Mouse (Mus musculus): ENCODE measurements around the gene Mdga2.

The Mdga2 gene

GRCm38 (mm10) chr12:67222221-67223025 is at the start of gene Mdga2:
Gene Mdga2 (minus strand): TSS chr12:67222549.
- ATAC-seq (ENCODE audit: low TSS enrichment), result peak; percentile 77

DNA sequence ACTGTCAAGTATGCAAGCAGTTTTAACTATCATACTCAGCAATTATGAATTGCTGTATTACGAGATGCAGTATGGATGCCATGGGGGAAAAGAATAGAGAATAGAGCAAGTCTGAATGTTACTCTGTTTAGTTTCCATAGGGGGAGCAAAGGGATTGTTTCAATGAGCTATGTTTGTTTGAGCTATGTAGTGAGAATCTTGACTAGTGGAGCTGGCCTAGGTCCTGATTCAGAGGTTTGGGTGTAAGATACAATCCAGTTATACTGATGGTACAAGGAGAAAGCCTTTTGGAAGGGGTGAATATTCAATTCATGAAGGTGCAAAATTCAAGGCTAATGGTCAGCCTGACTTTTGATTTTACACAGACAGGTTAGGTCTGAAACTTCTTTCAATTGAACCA is 45.1 kb upstream of the Mdga2 start:
- ATAC-seq (ENCODE audit: low TSS enrichment), result no peak

- ATAC-seq (ENCODE audit: low TSS enrichment), result no peak
Measured at GRCm38 (mm10) chr12:67223530-67223929, 1.2 kb upstream of the Mdga2 start.

DNA sequence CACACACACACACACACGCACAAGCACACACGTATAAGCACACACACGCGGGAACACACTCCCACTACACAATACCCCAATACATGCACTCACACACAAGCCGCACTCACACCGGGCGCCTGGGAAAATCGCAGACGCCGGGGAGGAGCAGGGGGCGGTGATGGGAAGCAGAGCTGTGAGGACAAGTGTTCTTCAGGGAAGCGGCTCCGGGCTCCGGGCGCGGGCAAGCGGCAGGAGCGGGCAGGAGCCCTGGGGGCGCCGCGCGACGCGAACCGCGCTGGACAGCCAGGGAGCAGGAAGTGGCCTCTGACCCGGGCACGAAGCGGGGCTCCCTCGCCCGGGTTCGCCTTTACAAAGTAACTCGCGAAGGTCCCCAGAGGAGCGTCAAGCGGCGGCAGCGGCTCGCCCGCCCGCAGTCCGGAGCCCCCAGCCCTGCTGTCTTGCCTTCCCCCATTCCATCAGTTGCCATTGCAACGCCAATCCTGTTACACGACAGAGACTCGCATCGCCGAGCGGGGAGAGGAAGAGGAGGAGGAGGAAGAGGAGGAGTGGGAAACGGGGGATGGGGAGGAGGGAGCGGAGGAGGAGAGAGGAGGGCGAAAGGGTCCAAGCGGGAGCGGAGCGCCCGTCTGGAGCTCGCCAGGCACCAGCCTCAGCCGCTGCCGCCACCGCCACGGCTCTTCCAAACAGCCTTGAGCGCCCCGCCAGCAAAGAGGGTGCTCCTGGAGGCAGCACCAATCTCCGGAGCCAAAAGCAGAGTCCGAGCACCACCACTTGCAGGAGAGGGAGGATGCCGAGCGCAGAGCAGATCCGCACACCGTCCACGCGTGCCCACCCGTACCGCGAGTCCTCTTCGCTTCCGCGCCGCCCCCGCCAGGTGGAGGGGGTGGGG is 774 bp downstream of the Mdga2 start:
- ATAC-seq (ENCODE audit: low TSS enrichment), result peak; percentile 38

- peak; percentile 36 for ATAC-seq (ENCODE audit: low TSS enrichment)
Measured at GRCm38 (mm10) chr12:67220641-67221231, 1.6 kb downstream of the Mdga2 start.

GRCm38 (mm10) chr12:67220041-67220440 is 2.3 kb downstream of the Mdga2 start:
- ATAC-seq (ENCODE audit: low TSS enrichment), result no peak

GRCm38 (mm10) chr12:67219564-67219963 is 2.8 kb downstream of the Mdga2 start:
- ATAC-seq (ENCODE audit: low TSS enrichment), result no peak

DNA sequence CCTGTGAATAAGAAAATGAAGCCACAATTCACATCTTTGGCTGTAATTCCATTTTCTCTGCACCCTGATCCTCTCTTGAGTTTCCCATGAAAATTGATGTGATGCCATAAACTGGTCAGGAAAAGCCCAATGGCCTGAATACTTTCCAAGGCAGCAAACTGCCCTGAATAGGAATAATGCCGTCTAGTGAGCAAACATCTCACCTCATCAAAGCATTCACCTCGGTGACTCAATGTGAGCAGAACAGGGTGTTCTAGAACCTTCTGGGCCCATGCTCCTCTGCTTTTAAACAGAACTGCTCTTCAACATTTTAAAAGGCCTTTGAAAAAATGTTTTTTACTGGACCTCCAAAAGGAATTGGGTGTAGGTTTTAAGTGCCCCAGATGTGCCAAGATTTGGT is 9.5 kb downstream of the Mdga2 start:
- peak; percentile 52; the same call in 1 of the 2 replicates for ATAC-seq (ENCODE audit: low TSS enrichment)

DNA sequence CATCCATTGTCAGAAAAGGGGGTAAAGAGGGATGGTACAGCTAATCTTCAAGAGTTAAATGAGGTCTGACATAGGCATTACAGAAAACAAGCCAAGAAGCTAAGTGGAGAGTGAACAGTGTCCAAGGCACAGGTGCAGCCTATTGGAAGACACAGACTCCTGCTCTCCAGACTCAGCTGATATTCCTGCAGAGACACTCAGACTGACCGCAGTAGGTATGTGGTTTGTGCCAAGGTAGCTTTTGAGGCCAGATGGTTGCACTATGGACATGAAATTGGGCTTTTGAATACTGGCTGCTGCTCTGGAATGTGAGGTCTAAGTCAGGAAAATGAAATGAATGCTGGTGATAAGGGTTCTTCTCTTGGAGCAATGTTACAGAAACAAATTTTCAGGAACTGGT is 44.2 kb downstream of the Mdga2 start:
- no peak for ATAC-seq (ENCODE audit: low TSS enrichment)

- no peak for ATAC-seq (ENCODE audit: low TSS enrichment)
Measured at GRCm38 (mm10) chr12:67156569-67157237, 65.6 kb downstream of the Mdga2 start.

DNA sequence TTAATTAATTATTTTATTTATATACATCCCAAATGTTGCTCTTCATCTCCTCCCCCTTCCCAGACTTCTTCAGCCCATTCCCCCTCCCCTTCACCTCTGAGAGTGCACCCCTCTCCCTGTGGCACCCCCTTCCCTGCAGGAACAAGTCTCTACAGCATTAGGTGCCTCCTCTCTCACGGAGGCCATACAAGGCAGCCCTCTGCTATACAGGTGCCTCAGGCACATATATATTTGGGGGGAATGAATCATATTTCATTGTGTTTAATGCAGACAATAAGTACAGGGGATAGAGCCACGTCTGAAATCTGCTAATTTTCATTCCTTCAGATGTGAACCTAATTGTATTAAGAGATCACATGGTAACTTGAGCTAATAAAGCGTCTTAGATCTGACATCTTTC is 69.3 kb downstream of the Mdga2 start:
- no peak for ATAC-seq (ENCODE audit: low TSS enrichment)

DNA sequence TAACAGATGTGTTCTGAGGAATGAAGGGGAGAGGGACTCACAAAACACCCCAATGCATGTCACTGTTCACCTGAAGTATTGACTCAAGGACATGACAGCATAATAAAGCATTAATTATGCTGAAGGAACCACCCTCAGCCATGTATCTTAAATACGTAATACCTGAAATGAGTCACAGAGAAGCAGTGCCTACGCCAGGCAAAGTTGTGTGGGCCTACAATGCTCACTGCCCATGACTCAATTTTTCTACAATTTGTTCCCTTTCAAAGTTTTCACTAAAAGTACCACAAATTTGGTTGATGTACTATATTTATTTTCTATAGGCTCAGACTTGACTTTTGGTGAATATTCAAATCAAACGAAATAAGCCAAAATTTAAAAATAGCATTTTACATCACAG is 80.7 kb downstream of the Mdga2 start:
- ATAC-seq (ENCODE audit: low TSS enrichment), result 0 out of 2 replicates have a peak, but pooled peaks have one; percentile 44

- no peak for ATAC-seq (ENCODE audit: low TSS enrichment)
Measured at GRCm38 (mm10) chr12:67140131-67140530, 82.2 kb downstream of the Mdga2 start.

- no peak for ATAC-seq (ENCODE audit: low TSS enrichment)
Measured at GRCm38 (mm10) chr12:67127457-67127856, 94.9 kb downstream of the Mdga2 start.

DNA sequence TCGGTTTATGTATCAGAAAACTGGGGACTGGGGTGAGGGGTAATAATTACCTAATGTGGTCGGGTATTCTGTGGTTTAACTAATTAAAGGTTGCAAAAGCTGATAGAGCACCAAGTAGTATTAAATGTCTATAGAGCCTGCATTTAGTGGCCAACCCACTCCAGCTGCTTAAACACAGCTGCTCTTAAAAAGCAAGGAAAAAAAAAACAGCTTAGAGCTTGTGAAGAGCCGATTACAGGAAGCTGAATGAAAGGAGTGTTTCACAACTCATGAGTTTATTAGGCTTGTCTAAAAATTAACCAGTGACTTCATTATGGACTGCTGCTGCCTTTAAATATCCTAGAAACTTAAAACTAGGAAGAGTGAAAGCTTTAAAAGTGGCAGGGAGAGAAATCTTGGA is 98.5 kb downstream of the Mdga2 start:
- ATAC-seq (ENCODE audit: low TSS enrichment), result peak; percentile 50; the same call in 1 of the 2 replicates

- no peak for ATAC-seq (ENCODE audit: low TSS enrichment)
Measured at GRCm38 (mm10) chr12:67118652-67119515, 103.5 kb downstream of the Mdga2 start.

- no peak for ATAC-seq (ENCODE audit: low TSS enrichment)
Measured at GRCm38 (mm10) chr12:67104171-67104570, 118.2 kb downstream of the Mdga2 start.

DNA sequence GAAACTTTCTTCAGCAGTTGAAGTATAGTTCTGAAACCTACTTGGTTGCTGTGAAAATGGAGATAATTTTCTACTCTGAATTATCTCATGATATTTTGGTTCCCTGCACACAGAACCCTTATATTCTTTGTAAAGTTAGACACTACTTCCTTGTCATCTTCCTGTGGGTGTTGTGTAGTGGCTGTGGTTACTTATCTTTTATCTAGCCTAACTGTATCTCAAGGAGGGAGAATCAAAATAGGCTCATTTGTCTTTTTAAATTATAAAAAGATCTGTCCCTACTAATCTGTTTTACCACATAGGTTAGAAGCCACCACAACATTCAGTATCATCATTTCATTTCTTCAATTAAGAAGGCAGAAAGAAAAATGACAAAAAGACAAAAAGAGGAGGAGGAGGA is 127.9 kb downstream of the Mdga2 start:
- ATAC-seq (ENCODE audit: low TSS enrichment), result no peak

DNA sequence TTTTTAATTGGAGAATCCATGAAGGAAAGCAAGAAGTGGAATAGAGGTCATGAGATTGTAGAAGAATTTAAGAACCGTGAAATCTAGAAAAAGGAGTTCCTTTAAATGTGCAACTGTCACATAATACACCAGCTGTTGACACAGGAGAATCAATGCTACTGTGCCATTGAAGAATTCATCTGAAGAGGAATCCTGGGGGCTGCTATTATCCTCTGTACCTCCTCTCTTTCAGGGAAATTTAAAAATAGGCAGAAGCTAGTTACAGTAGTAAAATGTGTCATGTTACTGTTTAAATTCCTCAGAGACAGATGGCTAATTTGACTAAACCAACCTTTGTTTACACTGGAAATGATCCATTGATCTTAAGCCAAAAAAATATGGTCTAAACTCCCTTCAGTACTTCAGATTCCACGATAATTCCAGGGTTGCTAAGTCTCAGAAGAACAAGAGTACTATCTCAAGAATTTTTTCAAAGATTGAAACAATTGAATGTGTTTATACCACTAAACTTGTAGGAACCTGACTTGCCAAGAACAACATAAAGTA is 131.9 kb downstream of the Mdga2 start:
- peak; percentile 55 for ATAC-seq (ENCODE audit: low TSS enrichment)
